Mouse (Mus musculus) embryonic facial prominence, embryonic 13.5 days (tissue): ENCODE data around the gene Gm13305. TPM values are rescaled to one million over a fixed set of nuclear protein-coding genes. Genes with fewer than 3 reads are reported as not detected.
"Not testable (repeated sequence)": the region's sequence is repeated elsewhere in the genome, so short reads cannot be mapped to it uniquely, and the experiment has no call there.

ENCODE experiments used
- ATAC-seq: fragments of 200-750 bp; cut with Nextera tagmentation; 2 replicates; pipeline ENCODE4 v1.8.0; 2017; ENCODE audit warnings: low read depth; ENCODE audit not compliant: insufficient number of reproducible peaks, insufficient read depth, low FRiP score, low TSS enrichment
- H3K27ac ChIP-seq: fragments of 300-500 bp; sonication (generic); 2 replicates; pipeline ENCODE4 v1.5.1; 2015; ENCODE audit warnings: moderate library complexity, mild to moderate bottlenecking, inconsistent platforms
- H3K27me3 ChIP-seq: fragments of 300-500 bp; sonication (generic); 2 replicates; pipeline ENCODE4 v1.6.1; 2015; ENCODE audit warnings: mild to moderate bottlenecking, inconsistent platforms
- H3K36me3 ChIP-seq: fragments of 300-500 bp; sonication (generic); 2 replicates; pipeline ENCODE4 v1.6.1; 2015; ENCODE audit warnings: mild to moderate bottlenecking, inconsistent platforms
- H3K4me1 ChIP-seq: fragments of 300-500 bp; sonication (generic); 2 replicates; pipeline ENCODE4 v1.6.1; 2015; ENCODE audit warnings: inconsistent platforms
- H3K4me2 ChIP-seq: fragments of 300-500 bp; sonication (generic); 2 replicates; pipeline ENCODE4 v1.6.1; 2015; ENCODE audit warnings: moderate library complexity, mild to moderate bottlenecking, inconsistent platforms
- H3K4me3 ChIP-seq: fragments of 300-500 bp; sonication (generic); 2 replicates; pipeline ENCODE4 v1.5.1; 2015; ENCODE audit warnings: mild to moderate bottlenecking, inconsistent platforms
- H3K9ac ChIP-seq: fragments of 300-500 bp; sonication (generic); 2 replicates; pipeline ENCODE4 v1.6.1; 2015; ENCODE audit warnings: mild to moderate bottlenecking, inconsistent platforms
- H3K9me3 ChIP-seq: fragments of 300-500 bp; sonication (generic); 2 replicates; pipeline ENCODE4 v1.6.1; 2016; ENCODE audit warnings: inconsistent platforms
- WGBS: fragments of 180-500 bp; shearing (Covaris S2); methylation state at CpG from one replicate; pipeline ENCODE4 v1.1.7; 2015; ENCODE audit warnings: mixed read lengths; 5-methylcytosine and 5-hydroxymethylcytosine counted together
- polyA plus RNA-seq: library from polyadenylated mRNA; unstranded; fragments of >200 nt; fragmentation: Nextera tagmentation; extraction: Ambion mirVana; gene quantifications from 2 replicates; pipeline ENCODE4 v1.2.1, GENCODE M21; 2015

Gm13305 gene
- 0.79 and 1.9 TPM in 2 replicates for polyA plus RNA-seq

DNA sequence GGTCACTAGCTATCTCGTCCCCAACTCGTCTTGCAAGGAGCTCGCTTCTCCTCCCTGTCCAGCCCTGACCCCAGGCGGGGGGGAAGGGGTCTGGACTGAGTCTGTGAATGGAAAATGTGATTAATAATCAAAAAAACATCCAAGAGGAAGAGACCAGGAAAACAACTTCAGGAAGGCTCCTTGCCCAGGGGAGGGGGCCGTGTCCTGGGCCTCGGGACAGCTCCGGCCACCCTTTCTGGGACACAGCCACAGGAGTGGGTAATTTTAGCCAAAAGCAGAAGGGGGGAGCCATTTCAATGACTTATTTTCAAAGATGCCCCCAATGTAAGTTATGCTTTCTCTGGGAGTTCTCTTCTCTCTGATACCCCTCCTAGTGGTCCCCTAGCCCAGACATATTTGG, at the start of gene Gm13305:
TSS of gene Gm13305 (minus strand) at position 101 of the 400 bp plus-strand sequence.
- H3K4me3 ChIP-seq, H3K9me3 ChIP-seq, H3K27ac ChIP-seq, H3K4me1 ChIP-seq, H3K27me3 ChIP-seq, H3K4me2 ChIP-seq, H3K9ac ChIP-seq, H3K36me3 ChIP-seq, ATAC-seq: not testable (repeated sequence)
- no CpG with 5 or more reads among the region's 7 CpGs for WGBS

DNA sequence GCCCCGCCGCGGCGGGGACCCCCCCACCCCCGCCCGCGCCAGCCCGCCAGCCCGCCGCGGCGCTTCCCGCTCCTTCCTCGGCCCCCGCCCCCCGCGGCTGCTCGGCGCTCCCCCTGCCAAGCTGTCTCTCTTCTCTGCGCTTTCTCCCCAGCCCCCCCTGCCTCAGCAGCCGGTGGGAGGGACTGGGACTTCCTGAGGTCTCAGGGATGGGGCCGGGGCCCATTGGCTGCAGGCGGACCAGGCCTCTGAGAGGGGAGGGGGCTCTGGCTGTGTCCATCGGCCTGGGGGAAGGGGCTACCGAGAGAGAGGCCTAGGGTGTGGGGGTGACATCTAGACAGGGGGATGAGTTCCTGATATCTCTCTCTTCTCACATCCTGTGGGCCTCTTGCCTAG, 16.6 kb upstream of the Gm13305 start:
- H3K4me1 ChIP-seq, H3K9ac ChIP-seq, ATAC-seq, H3K9me3 ChIP-seq, H3K36me3 ChIP-seq, H3K4me3 ChIP-seq, H3K27ac ChIP-seq, H3K4me2 ChIP-seq, H3K27me3 ChIP-seq: not testable (repeated sequence)
- WGBS = no CpG with 5 or more reads among the region's 25 CpGs

DNA sequence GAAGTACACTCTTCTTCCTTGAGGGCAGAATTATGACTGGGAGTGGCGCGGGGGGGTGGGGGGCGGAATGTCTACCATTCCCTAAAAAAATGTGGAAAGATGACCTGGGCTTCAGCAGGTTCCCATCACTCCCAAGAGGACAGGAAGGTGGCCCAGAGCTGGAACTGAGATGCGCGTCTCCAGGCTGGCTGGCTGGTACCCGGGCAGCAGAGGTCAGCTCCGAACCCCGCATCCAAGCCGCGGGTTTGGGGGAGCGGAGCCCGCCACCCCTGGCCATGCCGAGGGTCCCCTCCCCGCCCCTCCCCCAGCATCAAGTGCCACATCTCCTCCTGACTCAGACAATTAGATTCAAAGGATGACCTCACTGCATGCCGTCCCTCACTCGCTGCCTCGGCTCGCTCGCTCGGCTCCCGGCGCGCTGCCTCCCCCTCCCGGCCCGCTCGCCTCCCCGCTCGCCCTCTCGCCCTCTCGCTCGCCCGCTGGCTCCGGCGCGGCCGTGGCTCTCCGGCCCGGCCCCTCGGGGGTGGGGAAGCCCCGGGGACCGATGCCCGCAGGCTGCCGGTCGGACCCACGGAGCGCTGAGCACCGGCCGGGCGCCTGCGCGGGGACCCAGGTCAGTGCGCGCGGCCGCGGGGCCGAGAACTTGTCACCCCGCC, 16.0 kb upstream of the Gm13305 start:
- not testable (repeated sequence) for H3K36me3 ChIP-seq, ATAC-seq, H3K9ac ChIP-seq, H3K4me3 ChIP-seq, H3K9me3 ChIP-seq, H3K4me2 ChIP-seq, H3K27ac ChIP-seq, H3K4me1 ChIP-seq, H3K27me3 ChIP-seq
- no CpG with 5 or more reads among the region's 58 CpGs for WGBS

DNA sequence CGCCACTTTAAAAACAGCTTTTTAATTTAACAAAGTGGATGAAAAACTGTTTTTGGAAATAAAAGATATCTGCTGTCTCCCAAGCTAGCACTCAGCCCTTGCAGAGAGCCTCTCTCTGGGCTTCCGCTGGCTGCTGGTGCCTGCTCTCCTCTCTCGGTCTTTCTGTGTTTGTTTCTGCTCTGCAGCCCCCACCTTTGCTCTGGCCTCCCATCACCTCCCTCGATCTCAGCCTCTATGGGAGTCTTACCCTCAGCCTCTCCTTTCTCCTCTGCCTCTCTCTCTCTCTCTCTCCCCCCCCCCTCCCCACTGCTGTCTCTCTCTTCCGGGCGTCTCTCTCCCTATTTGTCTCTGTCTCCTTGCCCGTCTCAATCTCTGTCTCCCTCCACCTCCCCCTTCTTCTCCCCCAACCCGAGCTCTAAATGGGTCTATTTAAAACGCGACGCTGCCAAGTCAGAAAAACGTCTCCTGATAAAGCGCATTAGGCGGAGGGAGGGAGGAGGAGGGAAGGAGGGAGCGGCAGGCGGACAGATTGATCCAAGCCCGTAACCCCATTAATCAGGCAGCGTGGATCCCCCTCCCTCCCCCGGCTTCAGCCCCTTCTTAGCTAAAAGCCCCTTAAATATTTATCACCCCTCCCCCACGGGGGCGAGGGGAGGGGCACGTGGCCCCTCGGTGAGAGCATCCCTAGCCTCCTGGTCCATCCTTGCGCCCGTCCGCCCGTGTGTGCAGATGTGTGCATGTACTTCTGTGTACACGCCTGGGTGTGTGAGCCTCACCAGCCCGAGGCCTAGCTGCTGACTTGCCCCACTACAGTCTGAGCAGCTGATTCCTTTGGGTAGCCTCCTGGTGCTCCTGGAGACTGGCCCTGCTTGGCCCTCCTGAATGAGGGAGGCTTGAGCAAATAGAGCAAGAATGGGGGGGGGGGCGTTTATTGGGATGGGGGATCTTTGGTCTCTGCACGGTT, 15.1 kb upstream of the Gm13305 start:
- H3K9me3 ChIP-seq, H3K36me3 ChIP-seq, H3K4me1 ChIP-seq, H3K9ac ChIP-seq, H3K27ac ChIP-seq, ATAC-seq, H3K27me3 ChIP-seq, H3K4me3 ChIP-seq, H3K4me2 ChIP-seq: not testable (repeated sequence)
- WGBS = no CpG with 5 or more reads among the region's 31 CpGs

DNA sequence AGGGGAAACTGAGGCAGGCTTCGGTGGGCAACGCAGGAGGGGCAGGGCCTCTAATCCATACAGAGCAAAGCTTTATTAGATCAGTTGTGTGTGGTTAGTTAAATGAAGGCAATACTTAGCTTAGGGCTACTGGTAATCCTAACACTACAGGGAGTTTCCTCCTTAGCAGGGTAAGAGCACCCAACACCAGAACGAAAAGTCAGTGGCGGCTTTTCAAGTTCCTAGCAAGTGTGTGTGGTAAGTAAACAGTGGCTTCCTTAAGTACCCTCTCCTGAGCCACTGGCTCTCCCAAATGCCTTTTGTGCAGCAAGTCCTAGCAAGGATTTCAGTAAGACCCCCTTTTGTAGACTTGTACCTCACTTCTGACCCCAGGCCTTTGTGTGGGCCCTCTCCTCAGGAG, 9.8 kb upstream of the Gm13305 start:
- not testable (repeated sequence) for H3K4me3 ChIP-seq, H3K9me3 ChIP-seq, H3K36me3 ChIP-seq, H3K9ac ChIP-seq, H3K4me2 ChIP-seq, ATAC-seq, H3K27ac ChIP-seq, H3K4me1 ChIP-seq, H3K27me3 ChIP-seq
- no CpG with 5 or more reads among the region's 4 CpGs for WGBS

DNA sequence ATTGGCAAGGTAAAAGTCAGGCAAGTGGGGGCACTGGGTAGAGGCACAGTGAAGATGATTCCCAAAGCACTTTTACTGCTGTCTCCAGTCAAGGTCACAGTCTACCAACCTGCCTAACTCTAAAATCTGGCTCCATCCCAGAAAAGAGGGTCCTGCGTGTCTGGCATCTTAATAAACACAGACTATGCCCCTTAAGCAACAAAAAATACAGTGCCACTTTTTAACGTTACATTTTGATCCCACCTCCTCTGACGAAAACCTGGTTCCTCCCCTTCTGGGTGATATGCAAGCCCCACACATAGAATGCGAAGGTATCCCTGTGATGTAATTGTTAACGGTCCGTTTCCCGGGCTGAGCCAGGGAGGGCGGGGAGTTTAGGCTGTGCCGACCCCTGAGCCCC, 15.3 kb downstream of the Gm13305 start, which contains the start of gene Gm13306:
TSS of gene Gm13306 (plus strand) at position 301 of the 400 bp plus-strand sequence.
- not testable (repeated sequence) for H3K27me3 ChIP-seq, H3K9me3 ChIP-seq, H3K4me1 ChIP-seq, H3K9ac ChIP-seq, H3K36me3 ChIP-seq, H3K4me2 ChIP-seq, H3K4me3 ChIP-seq, H3K27ac ChIP-seq, ATAC-seq
- no CpG with 5 or more reads among the region's 9 CpGs for WGBS

DNA sequence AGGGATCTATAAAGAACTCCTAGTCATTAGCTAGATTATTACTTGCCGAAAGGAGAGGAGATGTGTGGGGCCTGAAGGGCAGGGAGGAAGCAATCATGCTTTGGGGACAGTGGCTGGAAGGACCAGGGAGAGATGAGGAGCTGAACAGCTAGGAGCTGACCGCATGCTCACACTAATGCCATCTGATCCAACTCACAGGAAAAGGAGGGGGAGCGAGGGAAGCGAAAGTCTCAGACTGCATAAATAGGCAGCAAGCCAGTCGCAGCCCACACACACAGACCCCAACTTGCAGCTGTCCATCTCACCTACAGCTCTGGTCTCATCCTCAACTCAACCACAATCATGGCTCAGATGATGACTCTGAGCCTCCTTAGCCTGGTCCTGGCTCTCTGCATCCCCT, 53.9 kb downstream of the Gm13305 start, which contains the start of gene Gm13304:
TSS of gene Gm13304 (plus strand) at position 301 of the 400 bp plus-strand sequence.
- not testable (repeated sequence) for H3K4me3 ChIP-seq, H3K36me3 ChIP-seq, ATAC-seq, H3K4me1 ChIP-seq, H3K9me3 ChIP-seq, H3K9ac ChIP-seq, H3K4me2 ChIP-seq, H3K27ac ChIP-seq, H3K27me3 ChIP-seq
- WGBS = no CpG with 5 or more reads among the region's 5 CpGs

Other genes with a start within 250 kb of the Gm13305 start
- 3.5 and 3.8 TPM in 2 replicates for gene Gm20878, start 227.0 kb downstream of the Gm13305 start, polyA plus RNA-seq
- 0.37 TPM in 1 of 2 replicates, not detected in the other for gene Fam205a4, start 202.5 kb downstream of the Gm13305 start, polyA plus RNA-seq
- 0.44 TPM in 1 of 2 replicates, not detected in the other for gene Gm21093, start 133.9 kb downstream of the Gm13305 start, polyA plus RNA-seq
- not detected in 2 replicates for gene Gm3893, start 77.4 kb downstream of the Gm13305 start, polyA plus RNA-seq
- gene Gm13304, start 53.8 kb downstream of the Gm13305 start, polyA plus RNA-seq = not detected in 2 replicates
- not detected in 2 replicates for gene Gm13306, start 15.2 kb downstream of the Gm13305 start, polyA plus RNA-seq
- not detected in 2 replicates for gene Gm10600, start 72.0 kb upstream of the Gm13305 start, polyA plus RNA-seq
- gene Ccl21b, start 87.2 kb upstream of the Gm13305 start, polyA plus RNA-seq = 0.92 TPM in 1 of 2 replicates, not detected in the other
- not detected in 2 replicates for gene Gm21953, start 125.7 kb upstream of the Gm13305 start, polyA plus RNA-seq
- 0.29 TPM in 1 of 2 replicates, not detected in the other for gene Fam205a3, start 149.7 kb upstream of the Gm13305 start, polyA plus RNA-seq